Mouse (Mus musculus): ENCODE results near the gene Pabpn1. TPM values are rescaled to one million over a fixed set of nuclear protein-coding genes. Genes with fewer than 3 reads are reported as not detected.
"Not testable (repeated sequence)": the region's sequence is repeated elsewhere in the genome, so short reads cannot be mapped to it uniquely, and the experiment has no call there.

The Pabpn1 gene
- polyA plus RNA-seq, 1 experiment, result 114 TPM

- 90% methylated on average over 8 of the region's 8 CpGs for WGBS
- TF ChIP-seq POLR2A (IDR thresholded peaks at IDR 0.05; ENCODE audit: low read depth, low read length) (no peak), CTCF (conservative IDR thresholded peaks at IDR 0.05; ENCODE audit: insufficient read depth, insufficient read length, low read depth, low read length) (no peak)
- no peak overlapping the region for H3K4me3 ChIP-seq (ENCODE audit: insufficient read depth, low read depth, low read length)
- peaks cover 13% of the 10 kb centered on the region for H3K4me1 ChIP-seq (ENCODE audit: control insufficient read depth, insufficient read depth, low read length)
- no peaks in the 10 kb centered on the region for H3K36me3 ChIP-seq (ENCODE audit: control insufficient read depth, insufficient read depth, low read length)
- H3K27me3 ChIP-seq (replicated peaks; ENCODE audit: control insufficient read depth, insufficient read depth, low read length), result no peaks in the 10 kb centered on the region
- no peak overlapping the region for H3K27ac ChIP-seq (ENCODE audit: insufficient read depth, low read depth, low read length)
- no peak for DNase-seq
These were observed 50.2 kb downstream of the Pabpn1 start for GRCm38 (mm10) chr14:54942479-54942878.

GRCm38 (mm10) chr14:54943971-54944370 lies 51.7 kb downstream of the Pabpn1 start:
- 97% methylated on average over 7 of the region's 7 CpGs for WGBS
- Histone ChIP-seq H3K4me3 (ENCODE audit: insufficient read depth, low read depth, low read length) (no peak overlapping the region), H3K4me1 (ENCODE audit: control insufficient read depth, insufficient read depth, low read length) (peaks cover 13% of the 10 kb centered on the region), H3K36me3 (ENCODE audit: control insufficient read depth, insufficient read depth, low read length) (no peaks in the 10 kb centered on the region), H3K27ac (ENCODE audit: insufficient read depth, low read depth, low read length) (no peak overlapping the region), H3K27me3 (replicated peaks; ENCODE audit: control insufficient read depth, insufficient read depth, low read length) (no peaks in the 10 kb centered on the region)
- TF ChIP-seq POLR2A (IDR thresholded peaks at IDR 0.05; ENCODE audit: low read depth, low read length) (no peak), CTCF (conservative IDR thresholded peaks at IDR 0.05; ENCODE audit: insufficient read depth, insufficient read length, low read depth, low read length) (no peak)
- no peak for DNase-seq

- Histone ChIP-seq H3K4me1 (ENCODE audit: control insufficient read depth, insufficient read depth, low read length) (peaks cover 8% of the 10 kb centered on the region), H3K36me3 (ENCODE audit: control insufficient read depth, insufficient read depth, low read length) (no peaks in the 10 kb centered on the region), H3K27me3 (replicated peaks; ENCODE audit: control insufficient read depth, insufficient read depth, low read length) (no peaks in the 10 kb centered on the region), H3K27ac (ENCODE audit: insufficient read depth, low read depth, low read length) (no peak overlapping the region), H3K4me3 (ENCODE audit: insufficient read depth, low read depth, low read length) (no peak overlapping the region)
- TF ChIP-seq POLR2A (IDR thresholded peaks at IDR 0.05; ENCODE audit: low read depth, low read length) (no peak), CTCF (conservative IDR thresholded peaks at IDR 0.05; ENCODE audit: insufficient read depth, insufficient read length, low read depth, low read length) (no peak)
- WGBS, result 80% methylated on average over 2 of the region's 2 CpGs
- no peak for DNase-seq
These were observed 52.6 kb downstream of the Pabpn1 start for GRCm38 (mm10) chr14:54944939-54945338.

GRCm38 (mm10) chr14:54945975-54946704 lies 53.8 kb downstream of the Pabpn1 start:
- TF ChIP-seq POLR2A (IDR thresholded peaks at IDR 0.05; ENCODE audit: low read depth, low read length) (no peak), CTCF (conservative IDR thresholded peaks at IDR 0.05; ENCODE audit: insufficient read depth, insufficient read length, low read depth, low read length) (no peak)
- Histone ChIP-seq H3K27ac (ENCODE audit: insufficient read depth, low read depth, low read length) (no peak overlapping the region), H3K4me3 (ENCODE audit: insufficient read depth, low read depth, low read length) (no peak overlapping the region), H3K27me3 (replicated peaks; ENCODE audit: control insufficient read depth, insufficient read depth, low read length) (no peaks in the 10 kb centered on the region), H3K4me1 (ENCODE audit: control insufficient read depth, insufficient read depth, low read length) (peaks cover 4% of the 10 kb centered on the region), H3K36me3 (ENCODE audit: control insufficient read depth, insufficient read depth, low read length) (no peaks in the 10 kb centered on the region)
- WGBS, result 77% methylated on average over 19 of the region's 19 CpGs
- DNase-seq, result no peak

GRCm38 (mm10) chr14:54947008-54947407 lies 54.7 kb downstream of the Pabpn1 start:
- H3K27me3 ChIP-seq (replicated peaks; ENCODE audit: control insufficient read depth, insufficient read depth, low read length); H3K27ac ChIP-seq (ENCODE audit: insufficient read depth, low read depth, low read length); H3K4me3 ChIP-seq (ENCODE audit: insufficient read depth, low read depth, low read length); DNase-seq; H3K36me3 ChIP-seq (ENCODE audit: control insufficient read depth, insufficient read depth, low read length); H3K4me1 ChIP-seq (ENCODE audit: control insufficient read depth, insufficient read depth, low read length): not testable (repeated sequence)
- WGBS, result 92% methylated on average over 11 of the region's 11 CpGs

Other genes with a start within 250 kb of the Pabpn1 start
- gene 1700123O20Rik, start 206.3 kb upstream of the Pabpn1 start, polyA plus RNA-seq (2012; rRNA removed), result 54.0 and 57.5 TPM in 2 replicates
- 79.2 and 79.4 TPM in 2 replicates for gene Acin1, start 205.6 kb upstream of the Pabpn1 start, polyA plus RNA-seq (2012; rRNA removed)
- gene Gm29776, start 193.7 kb upstream of the Pabpn1 start, polyA plus RNA-seq (2012; rRNA removed), result 0.16 and 0.20 TPM in 2 replicates
- 0.20 and 0.30 TPM in 2 replicates for gene Cebpe, start 180.3 kb upstream of the Pabpn1 start, polyA plus RNA-seq (2012; rRNA removed)
- gene Slc7a8, start 110.6 kb upstream of the Pabpn1 start, polyA plus RNA-seq (2012; rRNA removed), result 333 and 352 TPM in 2 replicates
- 7.4 and 7.6 TPM in 2 replicates for gene Rnf212b, start 78.4 kb upstream of the Pabpn1 start, polyA plus RNA-seq (2012; rRNA removed)
- 9.2 and 9.6 TPM in 2 replicates for gene Homez, start 21.5 kb upstream of the Pabpn1 start, polyA plus RNA-seq (2012; rRNA removed)
- gene Ppp1r3e, start 14.9 kb upstream of the Pabpn1 start, polyA plus RNA-seq (2012; rRNA removed), result 21.0 and 23.5 TPM in 2 replicates
- 47.1 and 59.0 TPM in 2 replicates for gene Bcl2l2, start 9.1 kb upstream of the Pabpn1 start, polyA plus RNA-seq (2012; rRNA removed)
- gene Gm20521, start 9.1 kb upstream of the Pabpn1 start, polyA plus RNA-seq (2012; rRNA removed), result not detected in 2 replicates
- gene Slc22a17, start 20.6 kb downstream of the Pabpn1 start, polyA plus RNA-seq (2012; rRNA removed), result 63.9 and 85.8 TPM in 2 replicates
- 1.8 and 2.8 TPM in 2 replicates for gene Efs, start 33.6 kb downstream of the Pabpn1 start, polyA plus RNA-seq (2012; rRNA removed)
- gene Il25, start 40.2 kb downstream of the Pabpn1 start, polyA plus RNA-seq (2012; rRNA removed), result not detected in 2 replicates
- 0.59 and 0.79 TPM in 2 replicates for gene Cmtm5, start 43.8 kb downstream of the Pabpn1 start, polyA plus RNA-seq (2012; rRNA removed)
- gene Myh6, start 74.4 kb downstream of the Pabpn1 start, polyA plus RNA-seq (2012; rRNA removed), result 0.75 and 1.5 TPM in 2 replicates
- gene Gm17428, start 84.4 kb downstream of the Pabpn1 start, polyA plus RNA-seq (2012; rRNA removed), result not detected in 2 replicates
- 0.05 and 5.2 TPM in 2 replicates for gene Myh7, start 102.1 kb downstream of the Pabpn1 start, polyA plus RNA-seq (2012; rRNA removed)
- 15.0 and 15.5 TPM in 2 replicates for gene Ngdn, start 123.0 kb downstream of the Pabpn1 start, polyA plus RNA-seq (2012; rRNA removed)
- gene Zfhx2, start 199.8 kb downstream of the Pabpn1 start, polyA plus RNA-seq (2012; rRNA removed), result 2.1 TPM in 2 replicates
- gene Thtpa, start 202.3 kb downstream of the Pabpn1 start, polyA plus RNA-seq (2012; rRNA removed), result 12.1 and 13.8 TPM in 2 replicates
- gene Ap1g2, start 214.1 kb downstream of the Pabpn1 start, polyA plus RNA-seq (2012; rRNA removed), result 28.2 and 29.6 TPM in 2 replicates
- 0.19 and 0.25 TPM in 2 replicates for gene Jph4, start 224.4 kb downstream of the Pabpn1 start, polyA plus RNA-seq (2012; rRNA removed)

Data from kidney, adult 2 months (tissue).